Mouse (Mus musculus) MEL (cell line): ENCODE data around the gene Evx1. TPM values are rescaled to one million over a fixed set of nuclear protein-coding genes. Genes with fewer than 3 reads are reported as not detected.

Experiments
- DNase-seq: peaks from one replicate; pipeline ENCODE4 v3.0.0; 2011; ENCODE audit warnings: low read depth, low spot score
- H3K27ac ChIP-seq: 2 replicates; pipeline ENCODE4 v1.5.1; 2012; ENCODE audit warnings: low read depth, mild to moderate bottlenecking, control low read depth, low read length, moderate library complexity; ENCODE audit not compliant: control insufficient read depth
- H3K27me3 ChIP-seq, 2 experiments: fragments of 150-350 bp in 1 of 2; sonication (generic) in 1 of 2; 2 replicates each; pipeline ENCODE4 v1.6.1; 2012; ENCODE audit warnings: low read length in 2 of 2, mild to moderate bottlenecking in 2 of 2, improper control_type of control experiment in 1 of 2, moderate library complexity in 1 of 2; ENCODE audit not compliant: insufficient read depth in 2 of 2, control insufficient read depth in 1 of 2
- H3K36me3 ChIP-seq, 2 experiments: 2 replicates each; pipeline ENCODE4 v1.6.1; 2012 to 2014; ENCODE audit warnings: low read length in 2 of 2, improper control_type of control experiment in 1 of 2, inconsistent platforms in 1 of 2, mild to moderate bottlenecking in 1 of 2; ENCODE audit not compliant: insufficient read depth in 2 of 2, control insufficient read depth in 1 of 2
- H3K4me1 ChIP-seq, 2 experiments: fragments of 150-350 bp in 1 of 2; sonication (generic) in 1 of 2; 2 replicates each; pipeline ENCODE4 v1.6.1; 2012; ENCODE audit warnings: low read length in 2 of 2, improper control_type of control experiment in 1 of 2, mild to moderate bottlenecking in 1 of 2; ENCODE audit not compliant: insufficient read depth in 2 of 2, control insufficient read depth in 1 of 2
- H3K4me3 ChIP-seq, 2 experiments: fragments of 150-350 bp in 1 of 2; sonication (generic) in 1 of 2; 2 replicates each; pipeline ENCODE4 v1.5.1; 2012; ENCODE audit warnings: low read depth in 2 of 2, low read length in 2 of 2, mild to moderate bottlenecking in 2 of 2, moderate library complexity in 2 of 2, control low read depth in 1 of 2, improper control_type of control experiment in 1 of 2; ENCODE audit not compliant: control insufficient read depth in 1 of 2, insufficient read depth in 1 of 2
- H3K79me2 ChIP-seq: 2 replicates; pipeline ENCODE4 v1.6.1; 2012; ENCODE audit warnings: mild to moderate bottlenecking, low read length, moderate library complexity; ENCODE audit not compliant: control insufficient read depth, poor library complexity, insufficient read depth
- H3K9ac ChIP-seq: 2 replicates; pipeline ENCODE4 v1.6.1; 2012; ENCODE audit warnings: low read depth, mild to moderate bottlenecking, control low read depth, low read length, moderate library complexity; ENCODE audit not compliant: control insufficient read depth, poor library complexity, severe bottlenecking
- H3K9me3 ChIP-seq: fragments of 150-350 bp; sonication (generic); replicated peaks from 2 replicates; pipeline ENCODE4 v1.6.1; 2012; ENCODE audit warnings: mild to moderate bottlenecking, low read length, improper control_type of control experiment, moderate library complexity; ENCODE audit not compliant: insufficient read depth
- BHLHE40 ChIP-seq: IDR thresholded peaks from 2 replicates; pipeline ENCODE4 v1.6.1; 2012; ENCODE audit warnings: low read depth, mild to moderate bottlenecking, inconsistent platforms, low read length, improper control_type of control experiment, borderline replicate concordance
- E2F4 ChIP-seq: IDR thresholded peaks from 2 replicates; pipeline ENCODE4 v1.6.1; 2011; ENCODE audit warnings: low read depth, low read length, improper control_type of control experiment, borderline replicate concordance
- ELF1 ChIP-seq: IDR thresholded peaks from 2 replicates; pipeline ENCODE4 v1.6.1; 2014; ENCODE audit warnings: low read depth, mild to moderate bottlenecking, inconsistent platforms, low read length, improper control_type of control experiment, moderate library complexity
- EP300 ChIP-seq, 2 experiments: IDR thresholded peaks; 2 replicates each; pipeline ENCODE4 v1.6.1; 2011; ENCODE audit warnings: improper control_type of control experiment in 2 of 2, low read length in 2 of 2, low read depth in 1 of 2, mild to moderate bottlenecking in 1 of 2
- ETS1 ChIP-seq: IDR thresholded peaks from 2 replicates; pipeline ENCODE4 v1.6.1; 2012; ENCODE audit warnings: low read depth, mild to moderate bottlenecking, inconsistent platforms, low read length, improper control_type of control experiment, moderate library complexity
- GABPA ChIP-seq: IDR thresholded peaks from 2 replicates; pipeline ENCODE4 v1.6.1; 2012; ENCODE audit warnings: low read depth, mild to moderate bottlenecking, inconsistent platforms, low read length, improper control_type of control experiment, moderate library complexity
- HCFC1 ChIP-seq: IDR thresholded peaks from 2 replicates; pipeline ENCODE4 v1.6.1; 2012; ENCODE audit warnings: low read depth, mild to moderate bottlenecking, inconsistent platforms, low read length, improper control_type of control experiment, moderate library complexity
- JUND ChIP-seq: IDR thresholded peaks from 2 replicates; pipeline ENCODE4 v1.6.1; 2011; ENCODE audit warnings: low read depth, mild to moderate bottlenecking, improper control_type of control experiment, low read length
- MAFK ChIP-seq: IDR thresholded peaks from 2 replicates; pipeline ENCODE4 v1.6.1; 2011; ENCODE audit warnings: low read depth, mild to moderate bottlenecking, low read length, improper control_type of control experiment, borderline replicate concordance
- MAZ ChIP-seq: IDR thresholded peaks from 2 replicates; pipeline ENCODE4 v1.6.1; 2012; ENCODE audit warnings: low read depth, mild to moderate bottlenecking, inconsistent platforms, low read length, improper control_type of control experiment
- MEF2A ChIP-seq: IDR thresholded peaks from 2 replicates; pipeline ENCODE4 v1.6.1; 2014; ENCODE audit warnings: low read depth, mild to moderate bottlenecking, inconsistent platforms, low read length, improper control_type of control experiment; ENCODE audit not compliant: poor library complexity, insufficient replicate concordance, severe bottlenecking; ENCODE audit errors: extremely low read depth
- NELFE ChIP-seq: IDR thresholded peaks from 2 replicates; pipeline ENCODE4 v1.6.1; 2011; ENCODE audit warnings: low read depth, low read length, improper control_type of control experiment
- NRF1 ChIP-seq: IDR thresholded peaks from 2 replicates; pipeline ENCODE4 v1.6.1; 2014; ENCODE audit warnings: low read depth, mild to moderate bottlenecking, inconsistent platforms, low read length, improper control_type of control experiment, moderate library complexity; ENCODE audit not compliant: poor library complexity, insufficient read depth, severe bottlenecking
- POLR2AphosphoS5 ChIP-seq: IDR thresholded peaks from 2 replicates; pipeline ENCODE4 v1.6.1; 2012; ENCODE audit warnings: low read depth, borderline replicate concordance, mild to moderate bottlenecking, inconsistent platforms, low read length, moderate library complexity, mixed read lengths
- RAD21 ChIP-seq: IDR thresholded peaks from 2 replicates; pipeline ENCODE4 v1.6.1; 2011; ENCODE audit warnings: mild to moderate bottlenecking, low read depth, low read length, improper control_type of control experiment
- SMC3 ChIP-seq: IDR thresholded peaks from 2 replicates; pipeline ENCODE4 v1.6.1; 2011; ENCODE audit warnings: low read depth, low read length, improper control_type of control experiment
- TBP ChIP-seq: IDR thresholded peaks from 2 replicates; pipeline ENCODE4 v1.8.0; 2011; ENCODE audit warnings: low read depth, low read length, improper control_type of control experiment
- UBTF ChIP-seq: IDR thresholded peaks from 2 replicates; pipeline ENCODE4 v1.6.1; 2012; ENCODE audit warnings: low read depth, mild to moderate bottlenecking, inconsistent platforms, low read length, improper control_type of control experiment, moderate library complexity, borderline replicate concordance; ENCODE audit not compliant: insufficient read depth
- USF1 ChIP-seq: IDR thresholded peaks from 2 replicates; pipeline ENCODE4 v1.6.1; 2014; ENCODE audit warnings: low read depth, mild to moderate bottlenecking, inconsistent platforms, low read length, improper control_type of control experiment, moderate library complexity
- ZC3H11A ChIP-seq: IDR thresholded peaks from 2 replicates; pipeline ENCODE4 v1.6.1; 2012; ENCODE audit warnings: low read depth, mild to moderate bottlenecking, inconsistent platforms, low read length, improper control_type of control experiment
- polyA plus RNA-seq, 2 experiments: library from polyadenylated mRNA; stranded (reverse) in 1 of 2; unstranded in 1 of 2; fragments of >175 nt in 1 of 2; fragments of >200 nt in 1 of 2; gene quantifications; 2 replicates each; pipeline versions ENCODE4 v1.2.1 to v1.2.4; 2012; ENCODE audit warnings: low replicate concordance in 2 of 2, low read depth in 1 of 2; ENCODE audit not compliant: insufficient read length in 2 of 2, insufficient read depth in 1 of 2, missing spikeins in 1 of 2
- total RNA-seq: library from RNA; depleted of rRNA; stranded (reverse); fragments of 300-350 nt; gene quantifications from 2 replicates; pipeline ENCODE4 v1.2.3, GENCODE M21; 2012

Gene Evx1
- total and polyA plus RNA-seq, 3 experiments, result not detected

GRCm38 (mm10) chr6:52275563-52276280, 37.6 kb upstream of the Evx1 start:
- no peak overlapping the region for H3K4me3 ChIP-seq
- H3K9ac ChIP-seq, result no peak overlapping the region
- H3K79me2 ChIP-seq, result no peaks in the 10 kb centered on the region
- no peak overlapping the region for H3K27ac ChIP-seq
- no peaks in the 10 kb centered on the region for H3K27me3 ChIP-seq
- H3K9me3 ChIP-seq, result no peaks in the 10 kb centered on the region
- H3K36me3 ChIP-seq, result no peaks in the 10 kb centered on the region
- H3K4me1 ChIP-seq, result no peaks in the 10 kb centered on the region
- DNase-seq, result no peak
- TF ChIP-seq NRF1 (no peak), NELFE (no peak)

GRCm38 (mm10) chr6:52276382-52276781, 36.9 kb upstream of the Evx1 start:
- Histone ChIP-seq H3K27ac (no peak overlapping the region), H3K9ac (no peak overlapping the region), H3K27me3 (no peaks in the 10 kb centered on the region), H3K79me2 (no peaks in the 10 kb centered on the region), H3K9me3 (no peaks in the 10 kb centered on the region), H3K36me3 (no peaks in the 10 kb centered on the region), H3K4me3 (no peak overlapping the region), H3K4me1 (no peaks in the 10 kb centered on the region)
- TF ChIP-seq EP300 (IDR thresholded peaks at IDR 0.05; ENCODE audit: low read depth in 1 of 2, low read length in 2 of 2) (no peak), BHLHE40 (no peak), MAZ (no peak), JUND (no peak), TBP (no peak), MEF2A (no peak)
- no peak for DNase-seq

- no peak overlapping the region for H3K4me3 ChIP-seq
- no peak overlapping the region for H3K27ac ChIP-seq
- no peak overlapping the region for H3K9ac ChIP-seq
- no peaks in the 10 kb centered on the region for H3K4me1 ChIP-seq
- H3K36me3 ChIP-seq, result no peaks in the 10 kb centered on the region
- H3K27me3 ChIP-seq, result no peaks in the 10 kb centered on the region
- H3K79me2 ChIP-seq, result no peaks in the 10 kb centered on the region
- TF ChIP-seq GABPA, result no peak
- TF ChIP-seq E2F4, result no peak
- no peak for TF ChIP-seq ETS1
- TF ChIP-seq USF1, result no peak
- no peak for TF ChIP-seq RAD21
- no peak for TF ChIP-seq UBTF
- no peak for TF ChIP-seq ZC3H11A
- TF ChIP-seq SMC3, result no peak
- no peak for TF ChIP-seq HCFC1
- no peak for TF ChIP-seq MAFK
- no peak for TF ChIP-seq POLR2AphosphoS5
- no peak for TF ChIP-seq ELF1
- DNase-seq, result no peak
- H3K9me3 ChIP-seq, result no peaks in the 10 kb centered on the region
Observed at GRCm38 (mm10) chr6:52276920-52277319, 36.4 kb upstream of the Evx1 start.
